Mouse (Mus musculus) MEL (cell line): ENCODE measurements at regions not wholly inside any gene's neighbourhood (a gene's known extent, or its start where the extent isn't known, plus 50 kb on each side); places are given as distances from the start of the nearest gene placed in this dataset.

ENCODE experiments used
- DNase-seq: peaks from one replicate; pipeline ENCODE4 v3.0.0; 2011; ENCODE audit warnings: low read depth, low spot score
- H3K27ac ChIP-seq: 2 replicates; pipeline ENCODE4 v1.5.1; 2012; ENCODE audit warnings: low read depth, mild to moderate bottlenecking, control low read depth, low read length, moderate library complexity; ENCODE audit not compliant: control insufficient read depth
- H3K27me3 ChIP-seq, 2 experiments: fragments of 150-350 bp in 1 of 2; sonication (generic) in 1 of 2; 2 replicates each; pipeline ENCODE4 v1.6.1; 2012; ENCODE audit warnings: low read length in 2 of 2, mild to moderate bottlenecking in 2 of 2, improper control_type of control experiment in 1 of 2, moderate library complexity in 1 of 2; ENCODE audit not compliant: insufficient read depth in 2 of 2, control insufficient read depth in 1 of 2
- H3K36me3 ChIP-seq, 2 experiments: 2 replicates each; pipeline ENCODE4 v1.6.1; 2012 to 2014; ENCODE audit warnings: low read length in 2 of 2, improper control_type of control experiment in 1 of 2, inconsistent platforms in 1 of 2, mild to moderate bottlenecking in 1 of 2; ENCODE audit not compliant: insufficient read depth in 2 of 2, control insufficient read depth in 1 of 2
- H3K4me1 ChIP-seq, 2 experiments: fragments of 150-350 bp in 1 of 2; sonication (generic) in 1 of 2; 2 replicates each; pipeline ENCODE4 v1.6.1; 2012; ENCODE audit warnings: low read length in 2 of 2, improper control_type of control experiment in 1 of 2, mild to moderate bottlenecking in 1 of 2; ENCODE audit not compliant: insufficient read depth in 2 of 2, control insufficient read depth in 1 of 2
- H3K4me3 ChIP-seq, 2 experiments: fragments of 150-350 bp in 1 of 2; sonication (generic) in 1 of 2; 2 replicates each; pipeline ENCODE4 v1.5.1; 2012; ENCODE audit warnings: low read depth in 2 of 2, low read length in 2 of 2, mild to moderate bottlenecking in 2 of 2, moderate library complexity in 2 of 2, control low read depth in 1 of 2, improper control_type of control experiment in 1 of 2; ENCODE audit not compliant: control insufficient read depth in 1 of 2, insufficient read depth in 1 of 2
- H3K79me2 ChIP-seq: 2 replicates; pipeline ENCODE4 v1.6.1; 2012; ENCODE audit warnings: mild to moderate bottlenecking, low read length, moderate library complexity; ENCODE audit not compliant: control insufficient read depth, poor library complexity, insufficient read depth
- H3K9ac ChIP-seq: 2 replicates; pipeline ENCODE4 v1.6.1; 2012; ENCODE audit warnings: low read depth, mild to moderate bottlenecking, control low read depth, low read length, moderate library complexity; ENCODE audit not compliant: control insufficient read depth, poor library complexity, severe bottlenecking
- H3K9me3 ChIP-seq: fragments of 150-350 bp; sonication (generic); replicated peaks from 2 replicates; pipeline ENCODE4 v1.6.1; 2012; ENCODE audit warnings: mild to moderate bottlenecking, low read length, improper control_type of control experiment, moderate library complexity; ENCODE audit not compliant: insufficient read depth
- CHD1 ChIP-seq: IDR thresholded peaks from 2 replicates; pipeline ENCODE4 v1.6.1; 2012; ENCODE audit warnings: low read depth, mild to moderate bottlenecking, inconsistent platforms, low read length, improper control_type of control experiment
- CTCF ChIP-seq, 3 experiments: IDR thresholded peaks in 2 of 3; conservative IDR thresholded peaks in 1 of 3; 2 replicates each; pipeline ENCODE4 v1.5.1; 2011 to 2012; ENCODE audit warnings: low read length in 3 of 3, low read depth in 2 of 3, mild to moderate bottlenecking in 2 of 3, improper control_type of control experiment in 1 of 3, inconsistent platforms in 1 of 3, mixed read lengths in 1 of 3, moderate library complexity in 1 of 3; ENCODE audit not compliant: control insufficient read depth in 1 of 3, insufficient read depth in 1 of 3, poor library complexity in 1 of 3, severe bottlenecking in 1 of 3
- ELF1 ChIP-seq: IDR thresholded peaks from 2 replicates; pipeline ENCODE4 v1.6.1; 2014; ENCODE audit warnings: low read depth, mild to moderate bottlenecking, inconsistent platforms, low read length, improper control_type of control experiment, moderate library complexity
- ETS1 ChIP-seq: IDR thresholded peaks from 2 replicates; pipeline ENCODE4 v1.6.1; 2012; ENCODE audit warnings: low read depth, mild to moderate bottlenecking, inconsistent platforms, low read length, improper control_type of control experiment, moderate library complexity
- GATA1 ChIP-seq: IDR thresholded peaks from 2 replicates; pipeline ENCODE4 v1.6.1; 2011; ENCODE audit warnings: low read depth, low read length, improper control_type of control experiment
- JUND ChIP-seq: IDR thresholded peaks from 2 replicates; pipeline ENCODE4 v1.6.1; 2011; ENCODE audit warnings: low read depth, mild to moderate bottlenecking, improper control_type of control experiment, low read length
- MAFK ChIP-seq: IDR thresholded peaks from 2 replicates; pipeline ENCODE4 v1.6.1; 2011; ENCODE audit warnings: low read depth, mild to moderate bottlenecking, low read length, improper control_type of control experiment, borderline replicate concordance
- MAZ ChIP-seq: IDR thresholded peaks from 2 replicates; pipeline ENCODE4 v1.6.1; 2012; ENCODE audit warnings: low read depth, mild to moderate bottlenecking, inconsistent platforms, low read length, improper control_type of control experiment
- MEF2A ChIP-seq: IDR thresholded peaks from 2 replicates; pipeline ENCODE4 v1.6.1; 2014; ENCODE audit warnings: low read depth, mild to moderate bottlenecking, inconsistent platforms, low read length, improper control_type of control experiment; ENCODE audit not compliant: poor library complexity, insufficient replicate concordance, severe bottlenecking; ENCODE audit errors: extremely low read depth
- MYB ChIP-seq: IDR thresholded peaks from 2 replicates; pipeline ENCODE4 v1.6.1; 2011; ENCODE audit warnings: mild to moderate bottlenecking, low read depth, low read length, improper control_type of control experiment
- POLR2A ChIP-seq, 2 experiments: IDR thresholded peaks; 2 replicates each; pipeline ENCODE4 v1.6.1; 2011 to 2012; ENCODE audit warnings: low read length in 2 of 2, mild to moderate bottlenecking in 2 of 2, control low read depth in 1 of 2, improper control_type of control experiment in 1 of 2, low read depth in 1 of 2, moderate library complexity in 1 of 2; ENCODE audit not compliant: control insufficient read depth in 1 of 2, insufficient read depth in 1 of 2, poor library complexity in 1 of 2
- RAD21 ChIP-seq: IDR thresholded peaks from 2 replicates; pipeline ENCODE4 v1.6.1; 2011; ENCODE audit warnings: mild to moderate bottlenecking, low read depth, low read length, improper control_type of control experiment
- RCOR1 ChIP-seq: IDR thresholded peaks from 2 replicates; pipeline ENCODE4 v1.6.1; 2012; ENCODE audit warnings: low read depth, mild to moderate bottlenecking, inconsistent platforms, low read length, improper control_type of control experiment
- SIN3A ChIP-seq: IDR thresholded peaks from 2 replicates; pipeline ENCODE4 v1.6.1; 2012; ENCODE audit warnings: low read length, improper control_type of control experiment, inconsistent platforms
- SMC3 ChIP-seq: IDR thresholded peaks from 2 replicates; pipeline ENCODE4 v1.6.1; 2011; ENCODE audit warnings: low read depth, low read length, improper control_type of control experiment
- TAL1 ChIP-seq: IDR thresholded peaks from 2 replicates; pipeline ENCODE4 v1.6.1; 2012; ENCODE audit warnings: mild to moderate bottlenecking, inconsistent platforms, low read length, moderate library complexity, mixed read lengths
- TBP ChIP-seq: IDR thresholded peaks from 2 replicates; pipeline ENCODE4 v1.8.0; 2011; ENCODE audit warnings: low read depth, low read length, improper control_type of control experiment
- USF1 ChIP-seq: IDR thresholded peaks from 2 replicates; pipeline ENCODE4 v1.6.1; 2014; ENCODE audit warnings: low read depth, mild to moderate bottlenecking, inconsistent platforms, low read length, improper control_type of control experiment, moderate library complexity
- USF2 ChIP-seq, 2 experiments: IDR thresholded peaks; 2 replicates each; pipeline ENCODE4 v1.6.1; 2011 to 2012; ENCODE audit warnings: improper control_type of control experiment in 2 of 2, low read length in 2 of 2, borderline replicate concordance in 1 of 2, inconsistent platforms in 1 of 2, low read depth in 1 of 2, mild to moderate bottlenecking in 1 of 2; ENCODE audit not compliant: insufficient read depth in 1 of 2
- ZNF384 ChIP-seq: IDR thresholded peaks from 2 replicates; pipeline ENCODE4 v1.6.1; 2012; ENCODE audit warnings: low read depth, mild to moderate bottlenecking, inconsistent platforms, low read length, improper control_type of control experiment

DNA sequence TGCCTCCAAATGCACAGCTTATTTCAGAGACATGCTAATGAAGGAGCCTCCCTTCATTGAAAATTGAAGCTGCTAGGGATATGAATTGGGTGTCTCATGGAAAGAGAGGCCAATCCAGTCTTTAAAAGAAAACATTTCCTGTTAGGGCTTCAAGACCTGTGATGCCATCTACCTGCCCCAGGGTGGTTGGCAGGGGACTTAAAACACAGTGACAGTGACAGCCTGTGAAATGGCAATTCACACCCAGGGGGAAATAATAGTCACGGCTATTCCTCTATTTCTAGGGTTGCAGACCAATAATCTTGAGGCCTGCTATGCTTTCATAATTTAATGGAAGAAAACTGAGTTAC lies 207.4 kb upstream of the Ccdc122 start:
- TF ChIP-seq MEF2A (no peak), GATA1 (no peak), TBP (no peak), MAFK (no peak), TAL1 (no peak), POLR2A (IDR thresholded peaks at IDR 0.05; ENCODE audit: control insufficient read depth in 1 of 2, insufficient read depth in 1 of 2, low read depth in 1 of 2, low read length in 2 of 2, poor library complexity in 1 of 2) (no peak), USF2 (IDR thresholded peaks at IDR 0.05; ENCODE audit: borderline replicate concordance in 1 of 2, insufficient read depth in 1 of 2, low read depth in 1 of 2, low read length in 2 of 2) (no peak), CTCF (IDR thresholded peaks at IDR 0.05 in 2 of 3, conservative IDR thresholded peaks at IDR 0.05 in 1 of 3; ENCODE audit: control insufficient read depth in 1 of 3, insufficient read depth in 1 of 3, low read depth in 2 of 3, low read length in 3 of 3, poor library complexity in 1 of 3, severe bottlenecking in 1 of 3) (no peak), USF1 (no peak), ELF1 (no peak)
- H3K9me3 ChIP-seq, result no peaks in the 10 kb centered on the region
- no peak for DNase-seq
- H3K4me1 ChIP-seq, result no peaks in the 10 kb centered on the region
- H3K9ac ChIP-seq, result no peak overlapping the region
- H3K36me3 ChIP-seq, result no peaks in the 10 kb centered on the region
- no peak overlapping the region for H3K4me3 ChIP-seq
- no peaks in the 10 kb centered on the region for H3K27me3 ChIP-seq
- no peaks in the 10 kb centered on the region for H3K79me2 ChIP-seq
- H3K27ac ChIP-seq, result no peak overlapping the region

DNA sequence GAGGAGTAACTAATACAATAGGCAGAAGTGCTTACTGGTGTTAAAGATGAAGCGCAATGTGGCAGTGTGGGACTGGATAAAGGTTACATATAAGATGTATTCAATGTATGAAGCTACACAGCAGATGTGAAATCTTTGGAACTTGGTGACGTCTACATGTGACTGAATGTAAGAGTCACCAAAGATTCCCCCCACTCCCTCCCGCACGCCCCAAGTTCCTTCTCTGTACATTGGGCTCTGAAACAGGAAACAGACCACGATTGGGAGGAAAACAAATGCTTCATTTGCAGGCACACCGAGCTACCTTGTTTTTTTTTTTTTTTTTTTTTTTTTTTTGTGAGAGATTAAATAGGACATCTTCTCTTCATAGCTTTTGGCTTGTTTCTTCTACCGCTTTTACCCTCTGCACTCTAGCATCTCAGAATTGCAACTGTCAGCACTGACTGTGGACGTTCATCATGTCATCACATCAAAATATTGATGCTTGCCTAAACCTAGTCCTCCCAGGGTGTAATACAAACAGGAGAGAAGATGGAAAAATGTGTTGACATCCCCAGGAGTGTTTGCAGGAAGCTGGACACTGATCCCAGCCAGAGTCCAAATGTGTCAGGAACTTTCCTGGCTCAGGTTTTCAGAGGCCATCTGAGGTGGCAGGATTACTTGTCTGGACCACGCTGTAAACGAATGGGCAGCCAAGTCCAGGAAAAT lies 208.0 kb upstream of the Ccdc122 start:
- H3K79me2 ChIP-seq, result no peaks in the 10 kb centered on the region
- no peak for DNase-seq

More for the DNA sequence above, 208.0 kb upstream of the Ccdc122 start:
- Histone ChIP-seq H3K36me3 (no peaks in the 10 kb centered on the region), H3K9ac (no peak overlapping the region), H3K4me1 (no peaks in the 10 kb centered on the region), H3K4me3 (no peak overlapping the region), H3K27me3 (no peaks in the 10 kb centered on the region), H3K9me3 (no peaks in the 10 kb centered on the region), H3K27ac (no peak overlapping the region)
- TF ChIP-seq SMC3 (no peak), RAD21 (no peak), JUND (no peak), TBP (no peak), MAZ (no peak), ETS1 (no peak), CHD1 (no peak), RCOR1 (no peak), MYB (no peak), CTCF (IDR thresholded peaks at IDR 0.05 in 2 of 3, conservative IDR thresholded peaks at IDR 0.05 in 1 of 3; ENCODE audit: control insufficient read depth in 1 of 3, insufficient read depth in 1 of 3, low read depth in 2 of 3, low read length in 3 of 3, poor library complexity in 1 of 3, severe bottlenecking in 1 of 3) (no peak), SIN3A (no peak), MEF2A (no peak), ZNF384 (no peak)
